Mouse (Mus musculus) G1E (cell line): ENCODE results near the gene Olfr401.
"Not testable (repeated sequence)": the region's sequence is repeated elsewhere in the genome, so short reads cannot be mapped to it uniquely, and the experiment has no call there.

ENCODE experiments used
- CTCF ChIP-seq: IDR thresholded peaks from 2 replicates; pipeline ENCODE4 v1.5.1; 2012; ENCODE audit warnings: low read depth, low read length, inconsistent platforms, mixed read lengths
- GATA1 ChIP-seq: IDR thresholded peaks from 2 replicates; pipeline ENCODE4 v1.6.1; 2012; ENCODE audit warnings: borderline replicate concordance, low read length, inconsistent platforms, mixed read lengths

DNA sequence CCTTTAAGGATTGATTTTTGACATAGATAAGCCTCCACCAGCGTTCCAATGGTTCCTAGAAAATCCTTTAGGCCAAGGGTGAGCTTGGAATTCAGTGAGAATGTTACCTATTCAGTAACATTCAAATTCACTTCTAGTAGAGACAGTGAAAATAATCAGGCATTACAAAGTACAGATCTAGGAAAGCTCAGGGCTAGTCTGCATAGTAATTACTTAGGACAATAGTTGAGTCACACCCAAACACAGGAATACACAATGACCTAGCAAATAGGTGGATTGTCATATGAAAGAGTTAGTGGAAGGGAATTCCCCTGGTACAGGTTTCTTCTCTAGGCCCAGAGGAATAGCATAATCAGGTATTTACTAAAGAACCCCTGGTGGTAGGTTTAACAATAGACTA, 26.5 kb downstream of the Olfr401 start:
- not testable (repeated sequence) for TF ChIP-seq CTCF, GATA1
